Mouse (Mus musculus) neural tube, embryonic 14.5 days (tissue): ENCODE results near the gene Ssr1. TPM values are rescaled to one million over a fixed set of nuclear protein-coding genes. Genes with fewer than 3 reads are reported as not detected.

Experiments used
- ATAC-seq: fragments of 200-750 bp; cut with Nextera tagmentation; 2 replicates; pipeline ENCODE4 v1.8.0; 2017; ENCODE audit warnings: low read depth, mild to moderate bottlenecking, moderate TSS enrichment, moderate library complexity
- H3K27ac ChIP-seq: fragments of 300-500 bp; sonication (generic); 2 replicates; pipeline ENCODE4 v1.5.1; 2014; ENCODE audit warnings: low read depth, mild to moderate bottlenecking, control low read depth, low read length, moderate library complexity, mixed read lengths
- H3K27me3 ChIP-seq: fragments of 300-500 bp; sonication (generic); 2 replicates; pipeline ENCODE4 v1.6.1; 2014; ENCODE audit warnings: low read length; ENCODE audit not compliant: control insufficient read depth, insufficient read depth
- H3K36me3 ChIP-seq: fragments of 300-500 bp; sonication (generic); 2 replicates; pipeline ENCODE4 v1.6.1; 2014; ENCODE audit warnings: low read length, mixed read lengths; ENCODE audit not compliant: control insufficient read depth, insufficient read depth
- H3K4me1 ChIP-seq: fragments of 300-500 bp; sonication (generic); 2 replicates; pipeline ENCODE4 v1.6.1; 2014; ENCODE audit warnings: low read length; ENCODE audit not compliant: control insufficient read depth, insufficient read depth
- H3K4me2 ChIP-seq: fragments of 300-500 bp; sonication (generic); 2 replicates; pipeline ENCODE4 v1.6.1; 2014; ENCODE audit warnings: mild to moderate bottlenecking, low read depth, low read length, control low read depth
- H3K4me3 ChIP-seq: fragments of 300-500 bp; sonication (generic); 2 replicates; pipeline ENCODE4 v1.5.1; 2014; ENCODE audit warnings: low read depth, low read length, control low read depth, mixed read lengths
- H3K9ac ChIP-seq: fragments of 300-500 bp; sonication (generic); replicated peaks from 2 replicates; pipeline ENCODE4 v1.6.1; 2014; ENCODE audit warnings: low read depth, mild to moderate bottlenecking, control low read depth, low read length, mixed read lengths
- H3K9me3 ChIP-seq: fragments of 300-500 bp; sonication (generic); 2 replicates; pipeline ENCODE4 v1.6.1; 2016; ENCODE audit warnings: low read length; ENCODE audit not compliant: control insufficient read depth
- WGBS: fragments of 180-500 bp; shearing (Covaris S2); extraction: QIAGEN DNeasy Blood & Tissue Kit; methylation state at CpG from one replicate; pipeline ENCODE4 v1.1.7; 2014; 5-methylcytosine and 5-hydroxymethylcytosine counted together
- polyA plus RNA-seq: library from polyadenylated mRNA; unstranded; fragments of >200 nt; fragmentation: Nextera tagmentation; extraction: Ambion mirVana; gene quantifications from 2 replicates; pipeline ENCODE4 v1.2.1, GENCODE M21; 2014

Ssr1 gene
- polyA plus RNA-seq, 1 experiment from 2014 or later, result 53.0 TPM

DNA sequence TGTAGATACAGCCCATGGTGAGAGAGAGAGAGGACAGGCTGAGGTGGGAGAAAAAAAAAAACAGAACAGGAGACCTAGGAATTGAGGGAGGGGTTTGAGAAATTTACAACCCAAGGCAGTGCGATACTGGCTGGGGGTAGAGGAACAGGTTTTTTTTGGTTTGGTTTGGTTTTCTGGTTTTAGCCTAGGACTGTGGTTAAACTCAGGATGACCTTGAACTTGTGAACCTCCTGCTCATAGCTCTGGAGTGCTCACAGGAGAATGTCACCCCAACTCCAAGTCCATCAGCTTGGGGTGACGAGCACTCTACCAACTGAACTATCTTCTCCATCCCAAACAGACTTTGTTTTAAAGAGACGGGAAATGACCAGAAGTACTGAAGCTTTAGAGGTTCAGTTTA, 50.6 kb downstream of the Ssr1 start:
- H3K27me3 ChIP-seq, result no peaks in the 10 kb centered on the region
- H3K9ac ChIP-seq, result no peak overlapping the region
- no peak overlapping the region for H3K4me2 ChIP-seq
- ATAC-seq, result no peak
- 90% methylated on average over 3 of the region's 3 CpGs for WGBS
- 0 out of 2 replicates have a peak, but pooled peaks cover 2% of the 10 kb centered on the region for H3K9me3 ChIP-seq
- no peaks in the 10 kb centered on the region for H3K4me1 ChIP-seq
- no peak overlapping the region for H3K27ac ChIP-seq
- H3K4me3 ChIP-seq, result no peak overlapping the region
- no peaks in the 10 kb centered on the region for H3K36me3 ChIP-seq

- Histone ChIP-seq H3K4me3 (no peak overlapping the region), H3K4me1 (no peaks in the 10 kb centered on the region), H3K4me2 (no peak overlapping the region), H3K9me3 (0 out of 2 replicates have a peak, but pooled peaks cover 2% of the 10 kb centered on the region), H3K36me3 (no peaks in the 10 kb centered on the region), H3K27me3 (no peaks in the 10 kb centered on the region), H3K9ac (no peak overlapping the region), H3K27ac (no peak overlapping the region)
- no peak for ATAC-seq
- WGBS, result 58% methylated on average over 4 of the region's 4 CpGs
Measured at GRCm38 (mm10) chr13:37942887-37943331, 51.1 kb downstream of the Ssr1 start.

- 0 out of 2 replicates have a peak, but pooled peaks cover 2% of the 10 kb centered on the region for H3K9me3 ChIP-seq
- no peak for ATAC-seq
- no peaks in the 10 kb centered on the region for H3K4me1 ChIP-seq
- no peaks in the 10 kb centered on the region for H3K27me3 ChIP-seq
- 0 out of 2 replicates have a peak overlapping the region, but pooled peaks have one; percentile 7 for H3K9ac ChIP-seq
- WGBS, result 70% methylated on average over 17 of the region's 17 CpGs
- no peak overlapping the region for H3K27ac ChIP-seq
- H3K4me3 ChIP-seq, result no peak overlapping the region
- no peak overlapping the region for H3K4me2 ChIP-seq
- H3K36me3 ChIP-seq, result no peaks in the 10 kb centered on the region
Measured at GRCm38 (mm10) chr13:37941950-37942886, 51.8 kb downstream of the Ssr1 start.

GRCm38 (mm10) chr13:37941138-37941645, 52.8 kb downstream of the Ssr1 start:
- Histone ChIP-seq H3K4me3 (no peak overlapping the region), H3K4me1 (no peaks in the 10 kb centered on the region), H3K9me3 (0 out of 2 replicates have a peak, but pooled peaks cover 2% of the 10 kb centered on the region), H3K4me2 (no peak overlapping the region), H3K27ac (no peak overlapping the region), H3K36me3 (no peaks in the 10 kb centered on the region), H3K9ac (no peak overlapping the region), H3K27me3 (no peaks in the 10 kb centered on the region)
- no peak for ATAC-seq
- 81% methylated on average over 5 of the region's 5 CpGs for WGBS

- no peak for ATAC-seq
- Histone ChIP-seq H3K4me3 (no peak overlapping the region), H3K9me3 (0 out of 2 replicates have a peak, but pooled peaks cover 2% of the 10 kb centered on the region), H3K9ac (no peak overlapping the region), H3K4me1 (no peaks in the 10 kb centered on the region), H3K36me3 (no peaks in the 10 kb centered on the region), H3K4me2 (no peak overlapping the region), H3K27me3 (no peaks in the 10 kb centered on the region), H3K27ac (no peak overlapping the region)
- WGBS, result 70% methylated on average over 5 of the region's 5 CpGs
Measured at GRCm38 (mm10) chr13:37940649-37941048, 53.4 kb downstream of the Ssr1 start.

DNA sequence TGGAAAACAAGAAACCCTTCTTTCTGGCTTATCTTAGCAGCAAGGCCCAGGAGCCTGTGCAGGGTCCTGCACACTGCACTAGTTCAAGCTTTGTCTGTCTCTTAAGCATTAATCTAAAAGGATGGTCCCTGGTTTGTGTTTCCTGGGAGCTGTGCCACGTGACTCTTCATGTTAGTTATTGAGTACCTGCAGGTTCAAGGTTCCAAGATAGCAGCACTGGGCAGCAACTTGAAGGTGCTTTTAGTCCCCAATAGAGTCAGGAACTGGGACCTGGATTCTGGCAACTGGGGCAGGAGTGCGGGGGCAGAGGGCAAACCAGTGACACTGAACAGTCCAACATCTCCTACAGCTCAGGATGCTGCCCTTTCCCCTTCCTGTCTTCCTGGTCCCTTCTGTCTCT, 53.9 kb downstream of the Ssr1 start:
- 90% methylated on average over 2 of the region's 2 CpGs for WGBS

GRCm38 (mm10) chr13:37936351-37936750, 57.7 kb downstream of the Ssr1 start:
- ATAC-seq, result no peak
- no peaks in the 10 kb centered on the region for H3K4me1 ChIP-seq
- no peak overlapping the region for H3K9ac ChIP-seq
- 80% methylated on average over 3 of the region's 3 CpGs for WGBS
- H3K4me2 ChIP-seq, result no peak overlapping the region
- H3K4me3 ChIP-seq, result no peak overlapping the region
- H3K36me3 ChIP-seq, result no peaks in the 10 kb centered on the region
- H3K27ac ChIP-seq, result no peak overlapping the region
- H3K27me3 ChIP-seq, result no peaks in the 10 kb centered on the region
- 0 out of 2 replicates have a peak, but pooled peaks cover 2% of the 10 kb centered on the region for H3K9me3 ChIP-seq

More for the DNA sequence above, 53.9 kb downstream of the Ssr1 start:
- Histone ChIP-seq H3K36me3 (no peaks in the 10 kb centered on the region), H3K4me3 (no peak overlapping the region), H3K4me1 (no peaks in the 10 kb centered on the region), H3K27me3 (no peaks in the 10 kb centered on the region), H3K27ac (no peak overlapping the region), H3K9me3 (0 out of 2 replicates have a peak, but pooled peaks cover 2% of the 10 kb centered on the region), H3K9ac (no peak overlapping the region), H3K4me2 (no peak overlapping the region)
- ATAC-seq, result no peak

DNA sequence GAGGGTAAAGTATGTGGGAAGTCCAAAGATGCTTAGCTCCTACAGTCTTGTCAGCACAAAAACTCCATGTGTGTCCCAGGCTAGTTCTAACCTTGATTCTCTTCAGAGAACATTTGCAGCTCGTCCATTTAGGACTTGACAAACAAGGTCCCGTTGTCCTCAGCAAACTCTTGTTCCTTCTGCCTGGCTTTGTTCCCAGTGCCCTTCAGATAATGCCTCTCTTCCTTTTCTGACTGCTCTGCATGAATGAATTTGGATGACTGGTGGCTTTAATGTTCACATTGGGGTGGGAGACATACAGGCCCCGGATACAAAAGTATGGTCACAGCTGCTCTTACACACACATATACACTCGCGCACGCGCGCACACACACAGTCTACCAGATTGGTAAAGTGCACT, 59.1 kb downstream of the Ssr1 start:
- Histone ChIP-seq H3K9me3 (0 out of 2 replicates have a peak, but pooled peaks cover 2% of the 10 kb centered on the region), H3K4me3 (no peak overlapping the region), H3K9ac (no peak overlapping the region), H3K36me3 (no peaks in the 10 kb centered on the region), H3K4me2 (no peak overlapping the region), H3K4me1 (no peaks in the 10 kb centered on the region), H3K27ac (no peak overlapping the region), H3K27me3 (no peaks in the 10 kb centered on the region)
- WGBS, result 72% methylated on average over 8 of the region's 8 CpGs
- ATAC-seq, result no peak

- no peaks in the 10 kb centered on the region for H3K4me1 ChIP-seq
- H3K27ac ChIP-seq, result no peak overlapping the region
- H3K4me2 ChIP-seq, result no peak overlapping the region
- ATAC-seq, result no peak
- 90% methylated on average over 4 of the region's 4 CpGs for WGBS
- no peak overlapping the region for H3K4me3 ChIP-seq
- H3K9ac ChIP-seq, result no peak overlapping the region
- H3K27me3 ChIP-seq, result no peaks in the 10 kb centered on the region
- no peaks in the 10 kb centered on the region for H3K36me3 ChIP-seq
- H3K9me3 ChIP-seq, result 0 out of 2 replicates have a peak, but pooled peaks cover 2% of the 10 kb centered on the region
Measured at GRCm38 (mm10) chr13:37934075-37934474, 59.9 kb downstream of the Ssr1 start.
